Mouse (Mus musculus) forebrain, embryonic 16.5 days (tissue): Measurements from ENCODE around the gene Abcg5. TPM values are rescaled to one million over a fixed set of nuclear protein-coding genes. Genes with fewer than 3 reads are reported as not detected.
A peak's percentile ranks its signal among the peaks of the same experiment; 100 is the strongest.

Experiments
- ATAC-seq: fragments of 200-750 bp; cut with Nextera tagmentation; 2 replicates; pipeline ENCODE4 v1.8.0; 2017; ENCODE audit warnings: mild to moderate bottlenecking, moderate library complexity
- H3K27ac ChIP-seq: fragments of 300-500 bp; sonication (generic); 2 replicates; pipeline ENCODE4 v1.5.1; 2014; ENCODE audit warnings: low read length, control low read depth
- H3K27me3 ChIP-seq: fragments of 300-500 bp; sonication (generic); replicated peaks from 2 replicates; pipeline ENCODE4 v1.6.1; 2014; ENCODE audit warnings: low read length; ENCODE audit not compliant: control insufficient read depth, insufficient read depth
- H3K36me3 ChIP-seq: fragments of 300-500 bp; sonication (generic); 2 replicates; pipeline ENCODE4 v1.6.1; 2014; ENCODE audit not compliant: control insufficient read depth, insufficient read depth
- H3K4me1 ChIP-seq: fragments of 300-500 bp; sonication (generic); replicated peaks from 2 replicates; pipeline ENCODE4 v1.6.1; 2014; ENCODE audit warnings: low read length; ENCODE audit not compliant: control insufficient read depth, insufficient read depth
- H3K4me2 ChIP-seq: fragments of 300-500 bp; sonication (generic); 2 replicates; pipeline ENCODE4 v1.6.1; 2014; ENCODE audit warnings: mild to moderate bottlenecking, low read length, control low read depth
- H3K4me3 ChIP-seq: fragments of 300-500 bp; sonication (generic); replicated peaks from 2 replicates; pipeline ENCODE4 v1.5.1; 2014; ENCODE audit warnings: mild to moderate bottlenecking, low read length, control low read depth
- H3K9ac ChIP-seq: fragments of 300-500 bp; sonication (generic); replicated peaks from 2 replicates; pipeline ENCODE4 v1.6.1; 2014; ENCODE audit warnings: low read depth, low read length, control low read depth
- H3K9me3 ChIP-seq: fragments of 300-500 bp; sonication (generic); 2 replicates; pipeline ENCODE4 v1.6.1; 2016; ENCODE audit warnings: low read length; ENCODE audit not compliant: control insufficient read depth
- WGBS: fragments of 180-500 bp; shearing (Covaris S2); extraction: QIAGEN DNeasy Blood & Tissue Kit; methylation state at CpG from one replicate; pipeline ENCODE4 v1.1.7; 2014; 5-methylcytosine and 5-hydroxymethylcytosine counted together
- polyA plus RNA-seq: library from polyadenylated mRNA; unstranded; fragments of >200 nt; fragmentation: Nextera tagmentation; extraction: Ambion mirVana; gene quantifications from 2 replicates; pipeline ENCODE4 v1.2.1, GENCODE M21; 2015

The Abcg5 gene
- polyA plus RNA-seq, 1 experiment from 2014 or later: 0.87 TPM

GRCm38 (mm10) chr17:84656653-84657421, 26.0 kb downstream of the Abcg5 start:
- Histone ChIP-seq H3K4me2 (no peak overlapping the region), H3K4me3 (no peak overlapping the region), H3K36me3 (no peaks in the 10 kb centered on the region), H3K9me3 (no peaks in the 10 kb centered on the region), H3K27ac (peak overlapping the region; percentile 5; the same call in 1 of the 2 replicates), H3K9ac (no peak overlapping the region), H3K27me3 (no peaks in the 10 kb centered on the region), H3K4me1 (no peaks in the 10 kb centered on the region; the same call in 1 of the 2 replicates)
- 68% methylated on average over 19 of the region's 19 CpGs for WGBS
- ATAC-seq: peak; percentile 58; the same call in 1 of the 2 replicates

GRCm38 (mm10) chr17:84656205-84656604, 26.6 kb downstream of the Abcg5 start:
- 0 out of 2 replicates have a peak, but pooled peaks have one; percentile 8 for ATAC-seq
- Histone ChIP-seq H3K4me1 (no peaks in the 10 kb centered on the region; the same call in 1 of the 2 replicates), H3K27me3 (no peaks in the 10 kb centered on the region), H3K9ac (no peak overlapping the region), H3K27ac (0 out of 2 replicates have a peak overlapping the region, but pooled peaks have one; percentile 5), H3K4me3 (no peak overlapping the region), H3K36me3 (no peaks in the 10 kb centered on the region), H3K9me3 (no peaks in the 10 kb centered on the region), H3K4me2 (no peak overlapping the region)
- 80% methylated on average over 5 of the region's 5 CpGs for WGBS

- Histone ChIP-seq H3K4me1 (no peaks in the 10 kb centered on the region; the same call in 1 of the 2 replicates), H3K27me3 (no peaks in the 10 kb centered on the region), H3K9me3 (no peaks in the 10 kb centered on the region), H3K27ac (no peak overlapping the region), H3K9ac (no peak overlapping the region), H3K36me3 (no peaks in the 10 kb centered on the region), H3K4me3 (no peak overlapping the region), H3K4me2 (no peak overlapping the region)
- WGBS: 92% methylated on average over 9 of the region's 9 CpGs
- ATAC-seq: no peak
Measured at GRCm38 (mm10) chr17:84653544-84653943, 29.3 kb downstream of the Abcg5 start.

- Histone ChIP-seq H3K4me2 (no peak overlapping the region), H3K36me3 (no peaks in the 10 kb centered on the region), H3K9me3 (no peaks in the 10 kb centered on the region), H3K27me3 (no peaks in the 10 kb centered on the region), H3K9ac (no peak overlapping the region), H3K27ac (no peak overlapping the region), H3K4me3 (no peak overlapping the region), H3K4me1 (0 out of 2 replicates have a peak, but pooled peaks cover 2% of the 10 kb centered on the region)
- WGBS: 93% methylated on average over 9 of the region's 9 CpGs
- ATAC-seq: no peak
Measured at GRCm38 (mm10) chr17:84650302-84651017, 32.4 kb downstream of the Abcg5 start.

- Histone ChIP-seq H3K9ac (no peak overlapping the region), H3K9me3 (no peaks in the 10 kb centered on the region), H3K36me3 (no peaks in the 10 kb centered on the region), H3K4me2 (no peak overlapping the region), H3K27me3 (no peaks in the 10 kb centered on the region), H3K4me1 (0 out of 2 replicates have a peak, but pooled peaks cover 2% of the 10 kb centered on the region), H3K4me3 (no peak overlapping the region), H3K27ac (no peak overlapping the region)
- 85% methylated on average over 4 of the region's 4 CpGs for WGBS
- ATAC-seq: no peak
Measured at GRCm38 (mm10) chr17:84647630-84648029, 35.2 kb downstream of the Abcg5 start.

- 63% methylated on average over 2 of the region's 2 CpGs for whole genome bisulfite sequencing
Measured at GRCm38 (mm10) chr17:84646477-84646876, 36.3 kb downstream of the Abcg5 start.

GRCm38 (mm10) chr17:84645894-84646293, 36.9 kb downstream of the Abcg5 start:
- no peak overlapping the region for H3K4me3 ChIP-seq
- no peaks in the 10 kb centered on the region for H3K27me3 ChIP-seq
- H3K9ac ChIP-seq: no peak overlapping the region
- H3K9me3 ChIP-seq: no peaks in the 10 kb centered on the region
- ATAC-seq: no peak
- no peak overlapping the region for H3K27ac ChIP-seq
- no peak overlapping the region for H3K4me2 ChIP-seq
- 24% methylated on average over 3 of the region's 7 CpGs for WGBS
- 0 out of 2 replicates have a peak, but pooled peaks cover 2% of the 10 kb centered on the region for H3K4me1 ChIP-seq
- no peaks in the 10 kb centered on the region for H3K36me3 ChIP-seq

More at GRCm38 (mm10) chr17:84646477-84646876, 36.3 kb downstream of the Abcg5 start:
- Histone ChIP-seq H3K4me2 (no peak overlapping the region), H3K36me3 (no peaks in the 10 kb centered on the region), H3K4me3 (no peak overlapping the region), H3K27ac (no peak overlapping the region), H3K4me1 (0 out of 2 replicates have a peak, but pooled peaks cover 2% of the 10 kb centered on the region), H3K9ac (no peak overlapping the region), H3K27me3 (no peaks in the 10 kb centered on the region), H3K9me3 (no peaks in the 10 kb centered on the region)
- ATAC-seq: no peak

- no peak overlapping the region for H3K9ac ChIP-seq
- H3K4me1 ChIP-seq: 0 out of 2 replicates have a peak, but pooled peaks cover 2% of the 10 kb centered on the region
- no peaks in the 10 kb centered on the region for H3K27me3 ChIP-seq
- 30% methylated on average over 9 of the region's 9 CpGs for WGBS
- H3K4me2 ChIP-seq: no peak overlapping the region
- H3K27ac ChIP-seq: no peak overlapping the region
- H3K4me3 ChIP-seq: no peak overlapping the region
- no peak for ATAC-seq
- no peaks in the 10 kb centered on the region for H3K36me3 ChIP-seq
- H3K9me3 ChIP-seq: no peaks in the 10 kb centered on the region
Measured at GRCm38 (mm10) chr17:84645119-84645518, 37.7 kb downstream of the Abcg5 start.
